Mouse (Mus musculus) heart, postnatal 0 days (tissue): ENCODE data around the gene Dusp15.

Source experiments
- CTCF ChIP-seq: IDR thresholded peaks from 2 replicates; pipeline ENCODE4 v1.5.1; 2016; ENCODE audit warnings: antibody characterized with exemption, control low read depth, low read depth
- EP300 ChIP-seq: IDR thresholded peaks from 2 replicates; pipeline ENCODE4 v1.6.1; 2016; ENCODE audit warnings: antibody characterized with exemption, low read depth

DNA sequence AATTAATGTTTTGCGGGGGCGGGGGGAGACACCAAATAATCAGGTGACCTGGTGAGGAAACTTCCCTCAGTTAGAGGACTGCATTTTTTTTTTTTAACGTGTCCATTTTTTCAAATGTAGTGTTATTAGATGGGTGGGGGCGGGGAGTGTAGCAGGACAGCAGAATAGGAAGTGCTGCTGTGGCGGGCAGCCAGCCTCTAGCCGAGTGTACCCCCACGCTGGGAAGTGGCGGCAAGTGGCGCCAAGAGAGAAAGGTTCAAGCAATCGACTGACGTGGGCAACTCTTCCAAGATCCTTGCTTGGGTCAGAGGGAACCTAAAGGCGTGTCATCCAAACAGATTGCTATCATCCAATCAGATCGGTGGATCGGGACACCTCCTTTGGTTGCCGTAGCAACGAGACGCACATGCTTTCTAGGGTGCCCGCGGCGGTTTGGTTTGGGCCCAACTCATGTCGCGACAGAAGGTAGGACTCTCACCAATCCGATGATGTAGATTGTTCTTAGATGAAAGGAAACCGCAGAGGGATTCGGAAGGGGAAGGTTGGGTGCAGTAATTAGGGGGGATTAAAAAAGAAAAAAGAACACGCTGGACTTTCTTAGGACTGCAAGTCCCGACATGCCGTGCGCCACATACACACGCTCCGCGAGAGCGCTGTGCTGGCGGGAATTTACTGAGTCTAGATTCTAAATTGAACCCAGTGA lies 10.7 kb upstream of the Dusp15 start, which contains the start of gene Ttll9:
- TF ChIP-seq CTCF = no peak
- TF ChIP-seq EP300 = no peak
